Mouse (Mus musculus): Measurements from ENCODE around the gene Ube2e1.
"Not testable (repeated sequence)": the region's sequence is repeated elsewhere in the genome, so short reads cannot be mapped to it uniquely, and the experiment has no call there.

Ube2e1 gene

GRCm38 (mm10) chr14:18270529-18271441 lies 60.9 kb downstream of the Ube2e1 start, which contains the start of the genes Nkiras1 and Rpl15:
TSS of gene Nkiras1 (plus strand) at chr14:18271136.
TSS of gene Rpl15 (minus strand) at chr14:18271391.
- in situ Hi-C loops (cut with MboI; ENCODE audit: low pct_unique_long_range_greater_than_20kb in 1 of 2, low sequenced_read_pairs in 2 of 2, unreplicated experiment in 1 of 2), result no loop called here

- in situ Hi-C loops (cut with MboI; ENCODE audit: low pct_unique_long_range_greater_than_20kb in 1 of 2, low sequenced_read_pairs in 2 of 2, unreplicated experiment in 1 of 2), result not testable (repeated sequence)
Measured at GRCm38 (mm10) chr14:18269947-18270528, 61.6 kb downstream of the Ube2e1 start.

DNA sequence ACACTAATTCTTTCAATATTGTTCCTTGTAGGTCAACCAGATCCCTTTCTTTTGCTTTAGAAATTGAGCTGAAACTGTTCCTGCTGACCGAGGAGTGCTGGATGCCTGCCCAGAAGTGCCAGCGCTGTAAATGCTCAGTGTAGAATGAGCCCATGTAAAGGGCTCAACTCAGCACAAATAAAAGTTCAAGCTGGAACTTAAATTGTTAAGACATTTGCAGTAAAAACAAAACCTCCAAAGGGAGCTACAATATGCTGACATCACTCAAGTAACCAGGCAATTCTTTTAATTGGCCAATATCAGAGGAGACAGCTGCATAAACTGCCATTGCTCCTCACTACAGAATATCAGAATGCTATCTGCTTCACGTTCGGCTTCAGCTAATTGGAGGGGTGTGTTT lies 68.2 kb downstream of the Ube2e1 start:
- in situ Hi-C loops (cut with MboI; ENCODE audit: low pct_unique_long_range_greater_than_20kb in 1 of 2, low sequenced_read_pairs in 2 of 2, unreplicated experiment in 1 of 2), result no loop called here

GRCm38 (mm10) chr14:18261203-18261602 lies 70.5 kb downstream of the Ube2e1 start:
- in situ Hi-C loops (cut with MboI; ENCODE audit: low pct_unique_long_range_greater_than_20kb in 1 of 2, low sequenced_read_pairs in 2 of 2, unreplicated experiment in 1 of 2), result no loop called here

- in situ Hi-C loops (cut with MboI; ENCODE audit: low pct_unique_long_range_greater_than_20kb in 1 of 2, low sequenced_read_pairs in 2 of 2, unreplicated experiment in 1 of 2), result no loop called here
Measured at GRCm38 (mm10) chr14:18242638-18243130, 89.0 kb downstream of the Ube2e1 start.

DNA sequence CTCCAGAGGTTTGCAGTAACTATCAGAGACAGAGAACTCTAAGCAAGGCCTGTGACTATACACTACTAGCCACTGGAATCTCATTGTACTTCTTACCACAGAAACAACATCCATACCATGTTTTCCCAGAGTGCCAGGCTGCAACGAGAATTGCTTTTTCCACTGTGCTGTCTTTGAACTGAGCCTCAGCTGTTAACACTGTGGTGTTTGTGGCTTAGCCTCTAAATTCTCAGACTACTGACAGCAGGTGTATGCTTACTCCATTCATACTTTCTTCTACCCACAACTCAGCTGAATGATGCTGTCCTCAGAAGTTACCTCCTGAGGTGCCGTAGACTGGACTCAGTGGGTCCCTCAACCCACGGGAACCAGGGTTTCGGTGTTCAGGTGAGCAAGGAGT lies 89.9 kb downstream of the Ube2e1 start:
- in situ Hi-C loops (cut with MboI; ENCODE audit: low pct_unique_long_range_greater_than_20kb in 1 of 2, low sequenced_read_pairs in 2 of 2, unreplicated experiment in 1 of 2), result no loop called here

DNA sequence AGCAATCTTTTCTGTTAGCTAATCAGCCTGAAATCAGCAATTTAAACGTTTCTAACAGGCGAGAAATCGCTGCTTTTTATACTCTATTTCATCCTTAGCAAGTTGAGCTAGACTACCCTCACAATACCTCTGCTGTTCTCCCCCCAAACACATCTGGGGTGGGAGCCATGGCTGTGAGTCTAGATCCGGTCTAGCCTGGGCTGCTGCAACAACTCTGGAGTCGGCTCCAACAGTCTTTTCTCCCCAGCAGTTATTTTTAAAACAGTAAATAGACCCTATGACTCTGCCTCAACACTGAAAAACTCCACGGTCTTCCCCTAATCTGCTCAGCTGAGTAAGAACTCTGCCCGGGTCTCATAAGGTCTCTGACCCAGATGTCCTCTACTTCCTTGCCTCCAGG lies 91.5 kb downstream of the Ube2e1 start:
- in situ Hi-C loops (cut with MboI; ENCODE audit: low pct_unique_long_range_greater_than_20kb in 1 of 2, low sequenced_read_pairs in 2 of 2, unreplicated experiment in 1 of 2), result no loop called here

- in situ Hi-C loops (cut with MboI; ENCODE audit: low pct_unique_long_range_greater_than_20kb in 1 of 2, low sequenced_read_pairs in 2 of 2, unreplicated experiment in 1 of 2), result no loop called here
Measured at GRCm38 (mm10) chr14:18238750-18239731, 92.6 kb downstream of the Ube2e1 start, which contains the start of gene Nr1d2. TSS of gene Nr1d2 (minus strand) at chr14:18239127.

GRCm38 (mm10) chr14:18238131-18238749 lies 93.4 kb downstream of the Ube2e1 start:
- in situ Hi-C loops (cut with MboI; ENCODE audit: low pct_unique_long_range_greater_than_20kb in 1 of 2, low sequenced_read_pairs in 2 of 2, unreplicated experiment in 1 of 2), result no loop called here

DNA sequence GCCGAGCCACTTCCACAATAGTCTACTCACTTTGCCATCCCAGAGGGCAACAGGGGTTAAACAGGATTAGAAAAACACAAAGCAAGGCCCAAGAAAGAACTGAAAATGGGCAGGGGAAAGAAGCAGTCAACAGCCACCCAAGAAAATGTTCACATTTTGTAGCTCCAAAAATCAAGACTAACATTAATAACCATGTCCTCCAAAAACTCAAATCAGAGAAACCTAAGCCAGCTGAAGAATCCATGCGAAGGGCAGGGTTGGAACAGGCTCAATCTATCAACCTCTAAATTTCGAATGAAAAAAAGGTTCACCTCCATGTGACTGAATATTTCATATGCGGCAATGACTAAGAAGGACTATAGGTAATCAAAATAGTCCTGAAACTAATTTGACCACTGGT lies 94.3 kb downstream of the Ube2e1 start:
- in situ Hi-C loops (cut with MboI; ENCODE audit: low pct_unique_long_range_greater_than_20kb in 1 of 2, low sequenced_read_pairs in 2 of 2, unreplicated experiment in 1 of 2), result no loop called here

DNA sequence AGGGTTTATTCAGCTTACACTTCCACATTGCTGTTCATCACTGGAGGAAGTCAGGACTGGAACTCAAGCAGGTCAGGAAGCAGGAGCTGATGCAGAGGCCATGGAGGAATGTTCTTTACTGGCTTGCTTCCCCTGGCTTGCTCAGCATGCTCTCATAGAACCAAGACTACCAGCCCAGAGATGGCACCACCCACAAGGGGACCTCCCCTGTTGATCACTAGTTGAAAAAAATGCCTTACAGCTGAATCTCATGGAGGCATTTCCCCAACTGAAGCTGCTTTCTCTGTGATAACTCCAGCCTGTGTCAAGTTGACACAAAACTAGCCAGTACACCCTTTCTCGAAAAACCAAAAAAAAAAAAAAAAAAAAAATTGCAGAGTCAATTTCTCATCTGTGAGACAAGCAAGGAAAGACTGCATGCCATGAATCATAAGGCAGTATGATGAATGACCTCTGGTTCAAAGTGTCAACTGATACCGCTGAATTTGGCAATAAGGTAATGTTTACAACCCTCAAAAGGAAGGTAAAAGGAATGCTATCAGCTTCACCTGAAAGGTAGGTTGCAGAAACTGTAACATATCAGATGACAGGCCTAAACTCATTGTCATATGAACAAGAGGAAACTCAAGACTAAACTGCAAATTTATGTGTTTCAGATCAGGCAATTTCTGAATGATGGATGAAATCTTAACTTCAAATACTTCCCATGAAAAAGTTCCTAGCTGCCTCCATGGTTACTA lies 95.0 kb downstream of the Ube2e1 start:
- in situ Hi-C loops (cut with MboI; ENCODE audit: low pct_unique_long_range_greater_than_20kb in 1 of 2, low sequenced_read_pairs in 2 of 2, unreplicated experiment in 1 of 2), result not testable (repeated sequence)

DNA sequence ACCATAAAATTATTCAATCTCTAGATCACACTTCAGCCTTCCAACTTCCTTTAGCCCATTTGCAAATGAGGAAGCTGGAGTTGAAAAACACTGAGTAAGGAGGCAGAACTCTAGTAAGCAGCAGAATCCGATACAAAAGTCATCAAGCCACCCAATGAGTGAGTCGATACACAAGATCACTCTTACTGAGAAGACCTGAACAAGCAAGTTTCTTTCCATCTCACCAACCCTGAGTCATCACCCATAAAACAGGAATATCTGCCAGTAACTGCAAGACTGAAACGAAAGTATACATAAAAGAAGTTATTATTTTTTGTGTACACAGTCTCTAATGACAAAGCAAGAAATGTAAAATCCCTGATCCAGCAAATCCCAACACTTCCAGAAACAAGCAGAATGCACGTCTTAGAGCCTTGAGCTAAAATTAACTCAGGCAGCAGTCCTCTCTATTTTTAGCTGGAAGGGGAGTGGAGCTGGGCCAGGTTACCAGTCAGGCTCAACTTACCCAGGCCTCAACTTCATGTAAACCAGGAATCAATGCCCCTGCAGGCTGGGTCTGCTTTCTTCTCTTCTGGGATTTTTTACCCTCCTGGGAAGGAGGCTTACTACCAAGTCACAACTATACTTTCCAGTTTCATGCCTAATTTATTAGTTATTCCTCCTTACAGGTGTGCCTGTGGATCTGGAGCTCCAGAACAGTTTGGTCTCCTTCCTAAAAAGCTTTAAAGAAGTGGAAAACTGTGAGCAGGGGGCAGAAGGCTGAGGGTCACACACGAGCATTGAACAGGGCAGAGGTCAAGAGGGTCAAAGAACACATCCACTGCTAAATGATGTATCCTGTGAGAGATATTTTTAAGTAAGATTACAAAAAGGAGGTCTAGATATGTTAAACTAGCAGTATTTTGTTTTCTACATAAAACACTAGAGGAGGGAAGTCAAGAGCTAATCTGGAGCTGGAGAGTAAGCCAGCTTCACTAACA lies 97.4 kb downstream of the Ube2e1 start:
- in situ Hi-C loops (cut with MboI; ENCODE audit: low pct_unique_long_range_greater_than_20kb in 1 of 2, low sequenced_read_pairs in 2 of 2, unreplicated experiment in 1 of 2), result no loop called here

GRCm38 (mm10) chr14:18233076-18233475 lies 98.6 kb downstream of the Ube2e1 start:
- in situ Hi-C loops (cut with MboI; ENCODE audit: low pct_unique_long_range_greater_than_20kb in 1 of 2, low sequenced_read_pairs in 2 of 2, unreplicated experiment in 1 of 2), result no loop called here

All from mouse embryonic stem cell (cell line).